Mouse (Mus musculus): Measurements from ENCODE around the gene Myo5c. TPM values are rescaled to one million over a fixed set of nuclear protein-coding genes. Genes with fewer than 3 reads are reported as not detected.

Gene Myo5c
- polyA plus RNA-seq, 1 experiment = 0.01 TPM

DNA sequence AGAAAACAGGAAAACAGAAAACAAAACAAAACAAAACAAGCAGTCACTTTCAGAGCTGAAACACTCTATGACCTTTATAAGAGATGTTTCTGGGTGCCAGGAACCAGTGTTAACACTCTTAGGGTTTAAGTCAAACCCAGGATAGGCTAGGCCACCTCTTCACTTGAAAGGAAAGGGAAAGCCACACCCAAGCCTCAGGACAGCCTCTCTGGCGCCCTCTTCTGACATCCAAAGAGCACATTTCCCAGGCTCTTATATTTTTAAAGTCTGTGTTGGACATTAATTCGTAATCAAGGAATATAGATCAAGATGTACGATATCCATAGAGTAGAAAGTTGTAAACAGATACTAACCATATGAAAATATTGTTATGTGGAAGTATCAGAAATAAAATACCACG is 57.7 kb downstream of the Myo5c start:
- no peak for TF ChIP-seq GATA1 (IDR thresholded peaks at IDR 0.05; ENCODE audit: low read length)

GRCm38 (mm10) chr9:75299342-75299741 is 67.5 kb downstream of the Myo5c start:
- no peak for TF ChIP-seq GATA1 (IDR thresholded peaks at IDR 0.05; ENCODE audit: low read length)

DNA sequence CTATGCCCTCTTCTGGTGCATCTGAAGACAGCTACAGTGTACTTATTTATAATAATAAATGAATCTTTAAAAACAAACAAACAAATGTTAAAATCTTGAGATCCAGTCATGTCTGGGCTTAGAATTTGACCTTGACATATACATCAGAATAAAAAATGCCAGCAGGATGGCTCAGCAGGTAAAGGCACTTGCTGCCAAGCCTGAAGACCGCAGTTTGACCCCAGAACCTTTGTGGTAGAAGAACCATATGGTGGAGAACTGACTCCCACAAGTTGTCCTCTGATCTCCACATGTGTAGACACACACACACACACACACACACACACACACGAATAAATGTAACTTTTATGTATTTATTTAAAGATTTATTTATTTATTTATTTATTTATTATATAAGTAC is 71.2 kb downstream of the Myo5c start:
- no peak for TF ChIP-seq GATA1 (IDR thresholded peaks at IDR 0.05; ENCODE audit: low read length)

DNA sequence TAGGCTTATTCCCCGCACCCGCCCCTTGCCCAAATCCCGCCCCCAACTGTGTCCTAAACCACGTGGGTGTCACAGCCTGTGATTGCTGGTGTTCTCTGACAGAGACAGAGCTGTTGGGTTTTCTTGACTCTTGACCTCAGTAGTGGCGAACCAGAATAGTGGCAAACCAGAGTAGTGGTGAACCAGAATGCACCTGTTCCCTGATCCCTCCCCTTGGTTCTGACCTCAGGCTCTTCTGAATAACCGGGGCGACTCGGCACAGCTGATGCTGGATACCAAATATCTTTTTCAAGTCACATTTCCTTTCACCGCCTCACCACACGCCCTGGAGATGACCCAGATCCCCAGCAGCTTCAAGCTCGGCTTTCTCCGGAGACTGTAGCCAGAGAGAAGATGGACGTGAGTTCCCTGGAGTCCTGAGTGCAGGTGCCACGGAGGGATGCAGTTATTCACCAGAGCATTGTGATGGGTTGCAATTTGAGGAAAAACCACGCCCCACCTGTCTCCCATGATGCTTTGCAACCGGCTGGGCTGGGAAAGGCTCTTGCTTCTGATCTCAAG is 72.0 kb downstream of the Myo5c start:
- no peak for TF ChIP-seq GATA1 (IDR thresholded peaks at IDR 0.05; ENCODE audit: low read length)

- TF ChIP-seq GATA1 (IDR thresholded peaks at IDR 0.05; ENCODE audit: low read length) = no peak
Measured at GRCm38 (mm10) chr9:75304286-75304685, 72.5 kb downstream of the Myo5c start.

- TF ChIP-seq GATA1 (IDR thresholded peaks at IDR 0.05; ENCODE audit: low read length) = no peak
Measured at GRCm38 (mm10) chr9:75306126-75306898, 74.5 kb downstream of the Myo5c start, which contains the start of gene Gnb5. Gnb5 (plus strand) TSS chr9:75306288.

GRCm38 (mm10) chr9:75307015-75307414 is 75.2 kb downstream of the Myo5c start:
- TF ChIP-seq GATA1 (IDR thresholded peaks at IDR 0.05; ENCODE audit: low read length) = no peak

GRCm38 (mm10) chr9:75308621-75309020 is 76.8 kb downstream of the Myo5c start:
- no peak for TF ChIP-seq GATA1 (IDR thresholded peaks at IDR 0.05; ENCODE audit: low read length)

- TF ChIP-seq GATA1 (IDR thresholded peaks at IDR 0.05; ENCODE audit: low read length) = no peak
Measured at GRCm38 (mm10) chr9:75312008-75312407, 80.2 kb downstream of the Myo5c start.

- no peak for TF ChIP-seq GATA1 (IDR thresholded peaks at IDR 0.05; ENCODE audit: low read length)
Measured at GRCm38 (mm10) chr9:75313138-75313831, 81.5 kb downstream of the Myo5c start.

- TF ChIP-seq GATA1 (IDR thresholded peaks at IDR 0.05; ENCODE audit: low read length) = no peak
Measured at GRCm38 (mm10) chr9:75313832-75314516, 82.2 kb downstream of the Myo5c start.

GRCm38 (mm10) chr9:75314517-75315105 is 82.8 kb downstream of the Myo5c start:
- TF ChIP-seq GATA1 (IDR thresholded peaks at IDR 0.05; ENCODE audit: low read length) = no peak

- TF ChIP-seq GATA1 (IDR thresholded peaks at IDR 0.05; ENCODE audit: low read length) = no peak
Measured at GRCm38 (mm10) chr9:75315238-75315637, 83.4 kb downstream of the Myo5c start.

DNA sequence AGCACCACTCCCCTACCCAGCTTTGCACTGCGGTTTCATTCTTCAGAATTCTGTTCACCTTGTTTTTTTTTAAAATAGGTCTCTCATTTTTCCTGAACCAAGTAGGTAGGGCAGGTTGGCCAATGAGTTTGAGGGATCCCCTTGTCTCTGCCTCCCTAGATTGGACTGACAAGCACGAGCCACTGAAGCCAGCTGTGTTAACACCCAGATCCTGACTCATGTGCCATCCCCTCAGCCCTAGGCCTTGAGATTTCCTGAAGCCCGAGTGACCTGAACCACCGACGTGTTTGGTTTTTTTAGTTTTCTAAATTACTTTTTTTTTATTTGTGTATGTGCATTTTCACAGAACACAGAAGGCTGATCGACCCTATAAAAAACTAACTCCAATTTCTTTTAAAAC is 85.0 kb downstream of the Myo5c start:
- no peak for TF ChIP-seq GATA1 (IDR thresholded peaks at IDR 0.05; ENCODE audit: low read length)

DNA sequence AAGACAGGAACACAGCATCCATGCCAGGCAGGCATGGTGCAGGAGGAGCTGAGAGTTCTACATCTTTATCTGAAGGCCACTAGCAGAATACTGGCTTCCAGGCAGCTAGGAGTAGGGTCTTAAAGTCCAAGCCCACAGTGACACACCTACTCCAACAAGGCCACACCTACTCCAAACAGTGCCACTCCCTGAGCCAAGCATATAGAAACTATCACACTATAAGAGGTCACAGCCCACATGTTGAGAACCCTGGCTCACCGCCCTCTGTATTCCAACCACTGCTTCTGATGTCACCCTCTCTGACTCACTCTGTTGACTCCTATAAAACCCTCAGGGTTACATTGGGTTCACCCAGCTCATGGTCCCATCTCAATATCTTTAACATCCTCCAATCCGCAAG is 86.4 kb downstream of the Myo5c start:
- no peak for TF ChIP-seq GATA1 (IDR thresholded peaks at IDR 0.05; ENCODE audit: low read length)

DNA sequence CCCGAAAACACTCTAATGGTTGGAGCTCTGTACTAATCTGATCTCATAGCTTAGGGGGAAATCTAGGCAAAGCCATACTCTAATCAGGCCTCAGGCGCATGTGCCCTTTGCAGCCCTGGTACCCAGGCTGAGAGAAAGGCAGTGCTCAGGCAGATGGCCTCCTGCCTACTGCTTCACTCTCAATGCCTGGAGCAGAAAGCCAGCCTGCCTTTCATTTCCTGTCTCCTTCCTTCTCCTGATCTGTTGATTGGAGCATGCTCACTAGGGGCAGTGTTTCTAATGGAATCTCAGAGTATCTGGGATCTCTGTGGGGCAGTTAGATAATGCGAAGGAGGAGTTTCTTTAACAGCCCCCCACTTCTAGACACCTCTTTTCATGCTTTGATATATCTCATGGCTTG is 87.5 kb downstream of the Myo5c start:
- TF ChIP-seq GATA1 (IDR thresholded peaks at IDR 0.05; ENCODE audit: low read length) = no peak
